Mouse (Mus musculus): ENCODE data around the gene Gemin7.

Gemin7 gene

GRCm38 (mm10) chr7:19577141-19577852 lies at the start of gene Gemin7, which contains the start of gene Zfp296:
Gene Gemin7 (minus strand): TSS chr7:19577595.
Gene Zfp296 (plus strand): TSS chr7:19577287.
- in situ Hi-C loops (cut with MboI), result no loop called here

GRCm38 (mm10) chr7:19623433-19623832 lies 46.0 kb upstream of the Gemin7 start:
- in situ Hi-C loops (cut with MboI), result no loop called here

DNA sequence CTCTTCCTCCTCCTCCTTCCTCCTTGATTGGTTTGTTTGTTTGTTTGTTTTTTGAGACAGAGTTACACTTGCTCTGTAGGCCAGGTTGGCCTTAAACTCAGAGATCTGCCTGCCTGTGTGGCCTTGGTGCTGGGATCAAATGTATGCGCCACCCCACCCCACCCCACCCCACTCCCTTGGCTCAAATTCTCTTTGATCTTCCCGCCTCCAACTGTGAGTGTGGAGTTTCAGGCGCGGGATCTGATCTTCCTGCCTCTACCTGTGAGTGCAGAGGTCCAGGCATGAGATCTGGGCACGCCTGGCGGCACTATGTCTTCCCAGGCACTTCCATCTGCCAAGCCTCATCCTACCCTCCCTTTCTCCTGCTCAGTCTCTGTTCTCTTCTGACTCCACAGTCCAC lies 44.8 kb upstream of the Gemin7 start:
- in situ Hi-C loops (cut with MboI), result no loop called here

- in situ Hi-C loops (cut with MboI), result no loop called here
These were observed 43.4 kb upstream of the Gemin7 start for GRCm38 (mm10) chr7:19620811-19621210.

DNA sequence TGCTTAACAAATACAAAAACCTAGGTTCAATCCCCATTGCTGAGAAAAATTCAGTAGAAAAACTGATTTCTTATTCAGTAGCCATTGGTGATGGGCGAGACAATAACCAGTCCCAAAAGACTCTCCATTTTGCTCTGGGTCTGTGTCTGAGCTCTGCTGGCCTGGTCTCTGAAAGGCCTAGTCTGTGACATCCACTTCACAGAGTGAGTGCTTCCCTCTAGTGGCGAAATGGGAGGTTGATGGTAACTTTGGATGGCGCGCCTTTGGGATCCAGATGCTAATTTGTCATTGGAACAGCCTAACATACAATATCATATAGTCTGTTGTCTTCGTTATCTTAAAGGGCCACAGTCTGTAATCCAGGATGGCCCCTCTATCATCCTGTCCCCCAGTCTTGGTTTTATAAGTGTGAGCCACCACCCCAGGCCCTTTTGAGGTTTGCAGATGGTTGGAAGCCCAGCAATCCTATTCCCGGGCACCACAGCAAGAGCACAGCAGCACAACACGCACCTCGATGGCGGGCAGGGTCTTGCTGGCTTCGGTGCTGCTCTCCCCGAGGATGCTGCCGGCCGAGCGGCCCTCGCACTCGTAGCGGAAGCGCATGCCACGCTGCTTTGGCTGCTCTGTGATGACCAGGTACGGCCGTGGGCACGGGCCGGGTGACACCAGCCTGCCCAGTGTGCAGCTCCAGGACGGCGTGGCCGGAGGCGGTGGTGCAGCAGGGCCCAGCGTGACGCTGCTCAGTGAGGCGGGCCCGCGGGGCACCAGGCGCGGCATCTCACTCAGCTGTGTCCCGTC lies 41.8 kb upstream of the Gemin7 start:
- in situ Hi-C loops (cut with MboI), result loop anchor here (5.0 kb wide), 1 partner anchor 43 kb away; no protein-coding TSS in a partner anchor

- in situ Hi-C loops (cut with MboI), result loop anchor here (5.0 kb wide), 1 partner anchor 47 kb away; no protein-coding TSS in a partner anchor
These were observed 37.7 kb upstream of the Gemin7 start for GRCm38 (mm10) chr7:19615036-19615577.

- in situ Hi-C loops (cut with MboI), result no loop called here
These were observed 33.6 kb upstream of the Gemin7 start for GRCm38 (mm10) chr7:19610969-19611368.

DNA sequence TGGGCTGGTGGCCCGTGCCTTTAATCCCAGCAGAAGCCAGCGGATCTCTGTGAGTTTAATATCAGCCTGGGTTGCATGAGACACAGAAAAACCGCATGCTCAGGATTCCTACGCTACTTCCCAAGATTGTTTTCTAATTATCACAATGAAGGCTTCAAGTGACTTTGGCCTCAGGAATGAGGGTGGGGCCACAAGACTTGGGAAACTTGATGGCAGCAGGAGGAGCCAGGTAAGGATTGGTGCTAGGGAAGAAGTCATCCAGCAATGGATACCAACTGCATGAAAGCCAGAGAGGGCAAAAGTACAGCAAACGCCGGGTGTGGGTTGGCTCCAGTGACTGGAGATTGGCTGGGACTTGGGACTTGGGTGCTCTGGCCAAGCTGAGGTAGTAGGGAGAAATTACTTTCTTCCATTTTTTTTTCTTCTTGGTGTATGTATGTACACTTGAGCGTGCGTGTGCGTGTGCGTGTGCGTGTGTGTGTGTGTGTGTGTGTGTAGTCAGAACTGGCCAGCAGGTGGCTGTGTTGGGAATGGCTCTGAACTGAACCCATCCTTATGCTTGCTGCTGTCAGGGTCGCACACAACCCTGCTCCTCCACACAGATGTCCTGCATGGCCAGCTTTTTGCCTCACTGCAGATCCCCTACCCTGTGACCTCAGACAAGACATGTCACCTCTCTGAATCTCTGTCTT lies 32.4 kb upstream of the Gemin7 start:
- in situ Hi-C loops (cut with MboI), result loop anchor here (10.0 kb wide), 1 partner anchor 105 kb away; the partner anchor contains the start of gene Tomm40

DNA sequence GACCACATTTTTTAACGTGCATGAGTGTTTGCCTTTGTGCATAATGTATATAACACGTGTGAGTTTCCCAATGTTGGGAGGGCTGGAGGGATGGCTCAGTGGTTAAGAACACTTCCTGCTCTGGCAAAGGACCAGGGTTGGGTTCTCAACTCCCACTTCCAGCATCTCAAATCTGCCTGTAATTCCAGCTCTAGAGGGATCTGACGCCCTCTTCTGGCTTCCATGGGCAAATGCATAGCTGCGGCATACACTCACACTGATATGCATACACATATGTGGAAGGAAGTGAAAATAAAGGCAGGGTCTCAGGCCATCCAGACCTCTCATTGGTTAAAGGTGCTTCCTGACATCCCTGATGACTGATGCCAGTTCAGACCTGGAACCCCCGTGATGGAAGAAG lies 29.9 kb upstream of the Gemin7 start:
- in situ Hi-C loops (cut with MboI), result loop anchor here (10.0 kb wide), 1 partner anchor 108 kb away; the partner anchor contains the start of gene Tomm40

DNA sequence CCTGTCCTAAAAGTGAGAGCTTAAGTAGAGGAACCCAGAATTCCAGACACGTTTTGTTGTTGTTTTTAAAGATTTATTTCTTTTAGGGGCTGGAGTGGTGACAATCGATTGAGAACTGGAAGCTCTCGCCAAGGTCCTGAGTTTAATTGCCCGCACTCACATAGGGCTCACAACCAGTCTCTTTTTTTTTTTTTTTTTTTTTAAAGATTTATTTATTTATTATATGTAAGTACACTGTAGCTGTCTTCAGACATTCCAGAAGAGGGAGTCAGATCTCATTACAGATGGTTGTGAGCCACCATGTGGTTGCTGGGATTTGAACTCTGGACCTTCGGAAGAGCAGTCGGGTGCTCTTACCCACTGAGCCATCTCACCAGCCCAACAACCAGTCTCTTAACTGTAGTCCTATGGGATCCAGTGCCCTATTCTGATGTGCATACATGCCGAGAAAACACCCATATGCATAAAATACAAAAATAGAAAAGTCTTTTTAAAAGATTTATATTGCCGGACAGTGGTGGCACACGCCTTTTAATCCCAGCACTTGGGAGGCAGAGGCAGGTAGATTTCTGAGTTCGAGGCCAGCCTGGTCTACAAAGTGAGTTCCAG lies 27.3 kb upstream of the Gemin7 start:
- in situ Hi-C loops (cut with MboI), result loop anchor here (10.0 kb wide), 1 partner anchor 110 kb away; the partner anchor contains the start of gene Tomm40

DNA sequence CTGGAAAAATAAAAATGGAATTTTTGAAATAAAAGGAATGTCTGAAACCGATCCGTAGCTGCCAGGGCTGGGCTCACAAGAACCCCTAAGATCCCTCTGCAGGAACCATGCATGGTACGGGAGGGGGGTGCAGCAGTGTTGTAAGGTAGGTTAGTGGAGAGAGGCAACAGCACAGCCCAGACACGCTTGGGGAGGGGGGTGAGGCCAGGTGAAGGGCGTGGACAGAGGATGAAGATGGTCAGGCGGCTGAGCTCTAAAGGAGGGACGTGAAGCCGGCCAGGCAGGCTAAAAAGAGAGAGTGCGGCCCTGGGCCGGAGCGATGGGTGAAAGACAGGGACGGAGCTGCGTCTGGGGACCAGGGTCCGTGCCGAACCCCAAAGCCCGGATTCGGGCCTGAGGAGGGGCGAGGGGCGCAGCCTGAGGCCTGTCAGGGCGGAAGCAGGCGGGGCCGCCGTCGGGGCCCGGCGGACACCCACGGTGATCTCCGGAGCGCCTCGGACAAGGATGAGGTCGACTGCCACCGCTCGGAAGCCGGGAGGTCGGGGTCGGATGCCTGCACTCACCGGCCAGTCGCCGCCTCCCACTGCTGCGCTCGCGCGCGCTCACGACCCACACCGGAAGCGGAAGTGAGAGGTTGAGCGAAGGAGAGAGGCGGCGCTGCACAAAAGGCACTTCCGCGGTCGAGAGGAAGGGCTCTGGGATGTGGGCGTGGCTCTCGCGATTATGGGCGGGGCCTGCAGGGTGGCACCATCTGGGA lies 26.6 kb upstream of the Gemin7 start, which contains the start of gene Clasrp:
Gene Clasrp, minus strand, starts transcription at position 638 of the 757 bp plus-strand sequence.
- in situ Hi-C loops (cut with MboI), result loop anchor here (10.0 kb wide), 1 partner anchor 111 kb away; the partner anchor contains the start of gene Tomm40

DNA sequence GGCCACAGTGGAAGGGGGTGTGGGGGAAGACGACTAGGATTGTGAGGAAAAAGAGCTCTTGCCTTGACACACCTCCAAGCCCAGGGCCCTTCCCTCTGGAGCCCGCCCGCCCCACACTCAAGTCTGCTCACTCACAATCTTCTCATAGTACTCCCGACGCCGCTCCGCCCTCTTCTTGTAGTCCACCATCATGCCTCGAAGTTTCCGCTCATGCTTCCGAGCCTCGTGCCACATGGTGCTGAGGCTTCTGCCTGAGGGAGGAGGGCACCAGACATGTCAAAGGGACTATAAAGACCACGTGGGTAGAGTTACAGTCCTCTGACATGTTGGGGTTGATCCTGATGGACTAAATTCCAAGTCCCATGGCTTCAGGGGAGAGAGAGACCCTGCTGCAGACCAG lies 25.7 kb upstream of the Gemin7 start:
- in situ Hi-C loops (cut with MboI), result loop anchor here (10.0 kb wide), 1 partner anchor 112 kb away; the partner anchor contains the start of gene Tomm40

DNA sequence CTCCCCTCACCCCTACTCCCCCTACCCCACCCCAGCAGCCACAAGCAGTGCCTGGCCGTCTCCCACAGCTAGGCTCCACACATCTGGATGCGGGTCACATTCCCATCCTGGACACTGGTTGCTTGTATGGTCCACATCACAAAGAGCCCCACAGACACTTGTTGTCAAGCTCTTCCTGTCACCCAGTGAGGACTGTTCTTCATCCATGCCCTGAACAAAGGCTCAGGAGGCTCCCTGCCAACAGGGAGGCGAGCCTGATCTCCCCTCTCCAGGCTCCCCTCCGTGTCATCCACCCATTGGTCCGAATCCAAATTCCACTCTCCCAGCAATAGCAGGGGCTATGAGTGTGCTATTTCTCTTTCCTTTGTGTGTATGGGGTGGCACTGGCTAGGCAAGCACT lies 23.2 kb upstream of the Gemin7 start:
- in situ Hi-C loops (cut with MboI), result loop anchor here (10.0 kb wide), 1 partner anchor 114 kb away; the partner anchor contains the start of gene Tomm40

DNA sequence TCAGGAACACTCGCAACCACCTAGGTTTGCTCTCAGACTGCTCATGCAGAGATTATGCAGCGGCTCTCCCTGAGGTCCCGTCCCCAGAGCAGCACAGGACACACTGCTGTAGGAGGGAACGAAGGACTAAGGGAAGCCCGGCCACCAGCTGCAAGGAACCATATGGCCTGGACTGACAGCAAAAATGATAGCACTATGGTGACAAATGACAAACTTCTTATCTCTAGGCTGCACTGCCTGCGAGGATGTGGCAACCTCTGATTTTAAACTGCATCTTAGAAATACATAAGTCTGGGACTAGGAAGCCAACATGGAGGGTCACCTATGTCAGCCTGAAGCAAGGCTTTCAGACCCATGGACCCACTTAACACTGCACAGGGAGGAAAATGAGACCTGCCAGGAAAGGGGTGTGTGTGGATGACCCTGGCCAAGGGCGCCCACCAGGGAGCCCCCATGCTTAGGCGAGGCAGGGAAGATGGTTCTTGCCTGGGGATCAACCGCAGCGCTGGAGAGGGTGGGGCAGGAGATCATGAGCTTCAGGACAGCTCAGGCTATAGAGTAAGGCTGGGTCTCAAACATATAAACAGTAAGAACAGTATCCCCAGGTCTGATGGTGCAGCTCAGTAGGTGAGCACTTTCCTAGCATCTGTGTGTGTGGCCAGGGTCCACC lies 15.8 kb upstream of the Gemin7 start:
- in situ Hi-C loops (cut with MboI), result no loop called here

- in situ Hi-C loops (cut with MboI), result no loop called here
These were observed 12.5 kb upstream of the Gemin7 start for GRCm38 (mm10) chr7:19589917-19590316.

GRCm38 (mm10) chr7:19589207-19589606 lies 11.8 kb upstream of the Gemin7 start:
- in situ Hi-C loops (cut with MboI), result no loop called here

DNA sequence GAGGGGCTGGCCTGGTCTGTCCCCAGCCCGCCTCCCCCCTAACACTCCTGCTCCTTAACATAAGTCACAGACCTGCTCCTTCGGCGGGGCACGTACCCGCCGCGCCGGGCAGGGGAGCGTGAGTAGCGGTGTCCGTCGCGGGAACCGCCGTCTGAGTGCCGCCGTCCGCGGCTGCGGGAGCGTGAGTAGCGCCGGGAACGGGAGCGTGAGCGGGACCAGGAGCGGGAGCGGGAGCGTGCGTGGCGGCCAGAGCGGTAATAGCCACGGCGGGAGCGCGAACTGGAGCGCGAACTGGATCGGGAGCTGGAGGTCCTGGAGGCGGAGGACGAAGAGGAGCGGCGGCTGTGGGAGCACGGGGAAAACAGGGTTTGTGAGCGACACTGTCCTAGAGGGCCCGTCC lies 8.9 kb upstream of the Gemin7 start:
- in situ Hi-C loops (cut with MboI), result no loop called here

- in situ Hi-C loops (cut with MboI), result no loop called here
These were observed 3.2 kb upstream of the Gemin7 start for GRCm38 (mm10) chr7:19580634-19581033.

- in situ Hi-C loops (cut with MboI), result no loop called here
These were observed 2.4 kb upstream of the Gemin7 start for GRCm38 (mm10) chr7:19579751-19580150.

DNA sequence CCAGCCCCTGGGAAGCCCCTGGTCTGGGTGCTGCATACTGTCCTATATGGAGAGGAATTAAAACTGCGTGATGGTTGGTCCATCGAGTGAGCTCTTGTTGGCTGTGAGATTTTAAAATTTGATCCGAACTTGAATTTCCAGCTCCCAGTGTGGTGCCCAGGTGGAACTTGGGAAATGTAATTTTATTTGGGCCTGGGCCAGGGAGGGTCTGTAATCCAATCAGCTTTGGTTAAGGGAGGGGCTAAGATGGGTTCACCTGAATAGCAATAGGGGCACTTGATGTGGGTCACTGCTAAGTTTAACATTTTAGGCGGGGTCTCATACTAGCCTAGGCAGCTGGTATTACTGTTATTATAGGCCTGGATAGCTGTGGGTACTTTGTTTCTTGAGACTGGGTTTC lies 1.0 kb upstream of the Gemin7 start:
- in situ Hi-C loops (cut with MboI), result no loop called here

Measured in mature B cell (primary cell).